Mouse (Mus musculus) E14TG2a.4 (cell line): Measurements from ENCODE around the gene Cdkn2d.
"Not testable (repeated sequence)": the region's sequence is repeated elsewhere in the genome, so short reads cannot be mapped to it uniquely, and the experiment has no call there.

Source experiments
- H3K27me3 ChIP-seq: 2 replicates; pipeline ENCODE4 v1.6.1; 2014; ENCODE audit warnings: low read length, control low read depth; ENCODE audit not compliant: insufficient read depth
- H3K36me3 ChIP-seq: 2 replicates; pipeline ENCODE4 v1.6.1; 2014; ENCODE audit warnings: low read length, control low read depth; ENCODE audit not compliant: insufficient read depth
- H3K4me1 ChIP-seq: replicated peaks from 2 replicates; pipeline ENCODE4 v1.6.1; 2014; ENCODE audit warnings: low read depth, low read length, control low read depth
- H3K4me3 ChIP-seq: replicated peaks from 2 replicates; pipeline ENCODE4 v1.5.1; 2014; ENCODE audit warnings: mild to moderate bottlenecking, low read length
- H3K9me3 ChIP-seq: 2 replicates; pipeline ENCODE4 v1.6.1; 2014; ENCODE audit warnings: low read length, control low read depth
- CTCF ChIP-seq: conservative IDR thresholded peaks from 2 replicates; pipeline ENCODE4 v1.5.1; 2014; ENCODE audit warnings: low read length
- NANOG ChIP-seq: IDR thresholded peaks from 2 replicates; pipeline ENCODE4 v1.6.1; 2014; ENCODE audit warnings: borderline replicate concordance, low read length, mixed read lengths
- POU5F1 ChIP-seq: IDR thresholded peaks from 2 replicates; pipeline ENCODE4 v1.6.1; 2014; ENCODE audit warnings: low read length, borderline replicate concordance

Gene Cdkn2d

GRCm38 (mm10) chr9:21331365-21332140, 40.3 kb upstream of the Cdkn2d start:
- Histone ChIP-seq H3K27me3 (no peaks in the 10 kb centered on the region), H3K4me1 (peaks cover 55% of the 10 kb centered on the region), H3K36me3 (no peaks in the 10 kb centered on the region), H3K4me3 (no peak overlapping the region), H3K9me3 (no peaks in the 10 kb centered on the region)
- no peak for TF ChIP-seq POU5F1
- no peak for TF ChIP-seq NANOG
- TF ChIP-seq CTCF: no peak

- peaks cover 54% of the 10 kb centered on the region for H3K4me1 ChIP-seq
- no peak overlapping the region for H3K4me3 ChIP-seq
- TF ChIP-seq NANOG (no peak), CTCF (no peak), POU5F1 (no peak)
- no peaks in the 10 kb centered on the region for H3K27me3 ChIP-seq
- H3K9me3 ChIP-seq: no peaks in the 10 kb centered on the region
- no peaks in the 10 kb centered on the region for H3K36me3 ChIP-seq
Measured at GRCm38 (mm10) chr9:21329699-21330289, 38.6 kb upstream of the Cdkn2d start.

GRCm38 (mm10) chr9:21329041-21329440, 37.8 kb upstream of the Cdkn2d start:
- TF ChIP-seq CTCF: no peak
- TF ChIP-seq NANOG: no peak
- TF ChIP-seq POU5F1: no peak
- Histone ChIP-seq H3K36me3 (no peaks in the 10 kb centered on the region), H3K9me3 (no peaks in the 10 kb centered on the region), H3K4me3 (no peak overlapping the region), H3K4me1 (peaks cover 62% of the 10 kb centered on the region), H3K27me3 (no peaks in the 10 kb centered on the region)

- no peak for TF ChIP-seq CTCF
- no peak for TF ChIP-seq NANOG
- TF ChIP-seq POU5F1: no peak
- peaks cover 65% of the 10 kb centered on the region for H3K4me1 ChIP-seq
- H3K9me3 ChIP-seq: no peaks in the 10 kb centered on the region
- H3K36me3 ChIP-seq: no peaks in the 10 kb centered on the region
- H3K27me3 ChIP-seq: no peaks in the 10 kb centered on the region
- no peak overlapping the region for H3K4me3 ChIP-seq
Measured at GRCm38 (mm10) chr9:21328041-21328440, 36.8 kb upstream of the Cdkn2d start.

- Histone ChIP-seq H3K9me3 (no peaks in the 10 kb centered on the region), H3K4me1 (peaks cover 65% of the 10 kb centered on the region), H3K4me3 (no peak overlapping the region), H3K27me3 (no peaks in the 10 kb centered on the region), H3K36me3 (no peaks in the 10 kb centered on the region)
- no peak for TF ChIP-seq NANOG
- no peak for TF ChIP-seq CTCF
- no peak for TF ChIP-seq POU5F1
Measured at GRCm38 (mm10) chr9:21327569-21327968, 36.4 kb upstream of the Cdkn2d start.

GRCm38 (mm10) chr9:21324269-21324668, 33.1 kb upstream of the Cdkn2d start:
- H3K36me3 ChIP-seq: no peaks in the 10 kb centered on the region
- TF ChIP-seq NANOG (no peak), POU5F1 (no peak), CTCF (no peak)
- H3K4me1 ChIP-seq: peaks cover 65% of the 10 kb centered on the region

GRCm38 (mm10) chr9:21322917-21323297, 31.7 kb upstream of the Cdkn2d start:
- H3K4me3 ChIP-seq, H3K36me3 ChIP-seq, H3K9me3 ChIP-seq: not testable (repeated sequence)
- Histone ChIP-seq H3K27me3 (peaks cover 11% of the 10 kb centered on the region), H3K4me1 (peaks cover 63% of the 10 kb centered on the region)

More at GRCm38 (mm10) chr9:21324269-21324668, 33.1 kb upstream of the Cdkn2d start:
- Histone ChIP-seq H3K27me3 (peaks cover 11% of the 10 kb centered on the region), H3K4me3 (no peak overlapping the region), H3K9me3 (no peaks in the 10 kb centered on the region)

- Histone ChIP-seq H3K27me3 (peaks cover 11% of the 10 kb centered on the region), H3K4me1 (peaks cover 60% of the 10 kb centered on the region), H3K36me3 (no peaks in the 10 kb centered on the region), H3K4me3 (peak overlapping the region; percentile 85; the same call in 1 of the 2 replicates), H3K9me3 (no peaks in the 10 kb centered on the region)
- TF ChIP-seq CTCF (no peak), POU5F1 (no peak), NANOG (no peak)
Measured at GRCm38 (mm10) chr9:21322211-21322916, 31.2 kb upstream of the Cdkn2d start.

GRCm38 (mm10) chr9:21321513-21321835, 30.3 kb upstream of the Cdkn2d start:
- Histone ChIP-seq H3K4me3 (peak overlapping the region; percentile 85), H3K4me1 (peaks cover 64% of the 10 kb centered on the region), H3K36me3 (no peaks in the 10 kb centered on the region), H3K9me3 (no peaks in the 10 kb centered on the region), H3K27me3 (peaks cover 11% of the 10 kb centered on the region)
- TF ChIP-seq NANOG (no peak), CTCF (no peak), POU5F1 (no peak)
